Mouse (Mus musculus): ENCODE data around the gene Cfap161. TPM values are rescaled to one million over a fixed set of nuclear protein-coding genes. Genes with fewer than 3 reads are reported as not detected.

Gene Cfap161
- polyA plus RNA-seq (2014; fragmentation: Nextera tagmentation; extraction: Ambion mirVana): 1.4 and 1.6 TPM in 2 replicates

DNA sequence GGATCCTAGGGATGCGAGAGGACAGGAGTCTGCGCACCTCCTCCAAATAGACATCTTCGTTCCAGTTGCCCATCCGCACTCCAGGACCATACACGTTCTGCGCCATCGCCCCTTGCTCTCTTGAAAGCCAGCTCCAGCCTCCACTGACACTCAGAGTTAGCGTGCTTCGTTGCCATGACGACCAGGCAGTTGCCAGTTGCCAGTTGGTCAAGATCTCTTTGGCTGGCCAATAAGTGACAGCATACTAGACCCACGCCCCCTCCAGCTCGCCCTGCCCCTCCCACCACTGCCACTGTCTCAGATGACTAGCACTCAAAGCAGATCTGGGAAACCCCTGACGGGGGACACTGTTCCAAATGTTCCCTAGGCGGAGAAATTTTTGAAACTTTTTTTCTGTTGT, at the start of gene Cfap161:
Gene Cfap161, minus strand, starts transcription at position 176 of the 400 bp plus-strand sequence.
- Histone ChIP-seq H3K9me3 (ENCODE audit: control insufficient read depth, low read length) (no peaks in the 10 kb centered on the region), H3K4me3 (replicated peaks; ENCODE audit: low read length) (no peak within 1 kb of the TSS), H3K27ac (no peak within 1 kb of the TSS), H3K4me1 (replicated peaks; ENCODE audit: control insufficient read depth, insufficient read depth, low read length) (no peaks in the 10 kb centered on the region), H3K9ac (no peak within 1 kb of the TSS), H3K36me3 (replicated peaks; ENCODE audit: control insufficient read depth, insufficient read depth) (no peaks in the 10 kb centered on the region), H3K27me3 (ENCODE audit: control insufficient read depth, insufficient read depth, low read length) (no peaks in the 10 kb centered on the region), H3K4me2 (replicated peaks) (peak within 1 kb of the TSS; percentile 43)
- WGBS: 6% methylated on average over 14 of the region's 14 CpGs
- DNase-seq (ENCODE audit: low spot score): peak; percentile 73
- ATAC-seq (ENCODE audit: low FRiP score): peak; percentile 90

DNA sequence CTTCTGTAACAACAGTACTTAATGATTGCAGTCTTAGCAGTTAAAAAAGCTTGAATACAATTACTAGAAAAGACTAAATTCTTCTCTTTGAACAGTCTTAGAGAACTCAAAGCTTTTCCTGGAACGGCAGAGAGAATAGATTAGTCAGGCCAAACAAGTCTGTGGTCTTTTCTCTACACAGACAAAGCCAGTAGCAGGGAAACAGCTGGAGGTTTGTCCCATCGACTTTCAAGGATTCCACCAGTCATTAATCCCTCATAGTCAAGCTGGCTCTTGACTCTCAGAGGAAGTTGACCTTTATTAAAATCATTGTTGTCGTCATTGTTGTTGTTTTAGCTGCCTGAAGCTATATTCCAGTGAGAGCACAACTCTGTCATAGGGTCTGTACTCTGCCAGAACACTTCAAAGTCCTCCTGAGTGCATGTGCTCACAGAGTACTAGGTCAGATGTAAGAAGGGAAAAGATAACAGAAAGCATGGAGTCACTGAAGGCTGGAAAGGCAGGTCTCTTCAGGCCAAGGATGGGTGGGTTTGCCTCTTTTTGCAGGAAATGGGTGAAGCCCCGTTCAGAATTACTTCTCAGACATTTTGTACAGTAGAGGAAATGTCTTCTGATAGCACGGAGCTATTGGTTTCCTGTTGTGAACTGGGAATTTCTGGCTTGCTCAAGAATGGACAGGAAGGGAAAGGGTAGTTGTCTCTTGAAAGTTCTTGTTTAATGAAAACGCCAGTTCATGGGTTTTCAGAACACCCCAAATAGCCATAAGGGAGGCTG, 48.0 kb upstream of the Cfap161 start:
- no peaks in the 10 kb centered on the region for H3K9me3 ChIP-seq (ENCODE audit: control insufficient read depth, low read length)
- no peak for ATAC-seq (ENCODE audit: low FRiP score)
- H3K9ac ChIP-seq: no peak overlapping the region
- no peak overlapping the region for H3K4me3 ChIP-seq (replicated peaks; ENCODE audit: low read length)
- no peaks in the 10 kb centered on the region for H3K36me3 ChIP-seq (replicated peaks; ENCODE audit: control insufficient read depth, insufficient read depth)
- DNase-seq (ENCODE audit: low spot score): no peak
- no peaks in the 10 kb centered on the region for H3K27me3 ChIP-seq (ENCODE audit: control insufficient read depth, insufficient read depth, low read length)
- H3K27ac ChIP-seq: no peak overlapping the region
- H3K4me2 ChIP-seq (replicated peaks): no peak overlapping the region
- 52% methylated on average over 6 of the region's 6 CpGs for WGBS
- H3K4me1 ChIP-seq (replicated peaks; ENCODE audit: control insufficient read depth, insufficient read depth, low read length): no peaks in the 10 kb centered on the region

DNA sequence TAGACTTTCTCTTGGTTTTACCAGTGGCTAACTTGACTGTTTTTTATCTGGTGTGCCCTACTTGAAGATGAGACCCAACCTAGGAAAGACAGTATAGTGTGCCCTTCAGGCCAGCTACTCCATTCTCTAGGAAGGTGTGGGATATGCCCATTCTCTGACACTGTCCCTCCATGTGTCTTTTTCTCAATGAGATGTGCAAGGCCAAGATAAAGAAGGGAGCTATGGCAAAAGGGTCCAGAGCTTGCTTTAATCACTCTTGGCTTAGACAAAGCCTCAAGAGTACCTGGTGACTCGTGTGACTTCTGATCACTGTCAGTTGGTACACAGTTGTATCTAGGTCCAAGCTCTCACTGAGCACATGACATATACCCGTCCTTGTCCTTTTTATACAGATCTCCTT, 45.4 kb upstream of the Cfap161 start:
- Histone ChIP-seq H3K4me1 (replicated peaks; ENCODE audit: control insufficient read depth, insufficient read depth, low read length) (no peaks in the 10 kb centered on the region), H3K4me3 (replicated peaks; ENCODE audit: low read length) (no peak overlapping the region), H3K27ac (no peak overlapping the region), H3K36me3 (replicated peaks; ENCODE audit: control insufficient read depth, insufficient read depth) (no peaks in the 10 kb centered on the region), H3K9me3 (ENCODE audit: control insufficient read depth, low read length) (no peaks in the 10 kb centered on the region), H3K9ac (no peak overlapping the region), H3K27me3 (ENCODE audit: control insufficient read depth, insufficient read depth, low read length) (no peaks in the 10 kb centered on the region), H3K4me2 (replicated peaks) (no peak overlapping the region)
- 84% methylated on average over 2 of the region's 2 CpGs for WGBS
- ATAC-seq (ENCODE audit: low FRiP score): no peak
- DNase-seq (ENCODE audit: low spot score): no peak

DNA sequence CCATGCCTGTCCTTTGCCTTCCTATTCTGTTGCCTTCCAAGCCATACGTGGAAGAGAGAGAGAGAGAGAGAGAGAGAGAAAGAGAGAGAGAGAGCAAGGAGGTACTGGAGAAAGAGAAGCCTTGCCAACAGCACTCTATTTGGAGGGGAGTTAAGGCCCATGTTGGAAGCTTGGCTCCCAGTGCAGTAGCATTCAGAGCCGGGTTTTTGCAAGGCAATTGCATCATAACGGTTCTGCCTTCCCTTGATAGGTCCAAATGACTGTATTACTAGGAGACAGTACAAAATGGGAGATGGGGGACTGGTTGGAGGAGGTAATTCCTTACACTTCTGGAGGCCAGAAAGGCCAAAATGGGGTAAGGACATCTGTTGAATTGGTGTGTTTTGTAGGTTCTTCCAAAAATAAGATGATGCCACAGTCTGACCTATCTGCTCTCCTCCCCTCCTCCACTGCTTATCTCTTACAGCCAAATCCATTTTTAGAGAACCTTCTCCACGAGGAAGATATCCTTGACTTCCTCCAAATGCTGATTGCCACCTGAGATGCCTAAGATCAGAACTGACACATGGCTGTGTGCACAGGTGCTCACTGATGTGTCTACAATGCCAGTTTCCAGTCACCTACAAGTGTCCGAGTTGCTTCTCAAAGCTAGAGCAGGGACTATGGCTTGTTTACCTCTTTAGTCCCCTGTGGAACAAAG, 44.0 kb upstream of the Cfap161 start:
- no peak overlapping the region for H3K4me3 ChIP-seq (replicated peaks; ENCODE audit: low read length)
- DNase-seq (ENCODE audit: low spot score) (no peak), ATAC-seq (ENCODE audit: low FRiP score) (no peak)
- no peak overlapping the region for H3K4me2 ChIP-seq (replicated peaks)
- no peaks in the 10 kb centered on the region for H3K36me3 ChIP-seq (replicated peaks; ENCODE audit: control insufficient read depth, insufficient read depth)
- H3K9me3 ChIP-seq (ENCODE audit: control insufficient read depth, low read length): no peaks in the 10 kb centered on the region
- H3K9ac ChIP-seq: no peak overlapping the region
- H3K27ac ChIP-seq: no peak overlapping the region
- WGBS: 84% methylated on average over 5 of the region's 5 CpGs
- H3K27me3 ChIP-seq (ENCODE audit: control insufficient read depth, insufficient read depth, low read length): no peaks in the 10 kb centered on the region
- H3K4me1 ChIP-seq (replicated peaks; ENCODE audit: control insufficient read depth, insufficient read depth, low read length): no peaks in the 10 kb centered on the region

DNA sequence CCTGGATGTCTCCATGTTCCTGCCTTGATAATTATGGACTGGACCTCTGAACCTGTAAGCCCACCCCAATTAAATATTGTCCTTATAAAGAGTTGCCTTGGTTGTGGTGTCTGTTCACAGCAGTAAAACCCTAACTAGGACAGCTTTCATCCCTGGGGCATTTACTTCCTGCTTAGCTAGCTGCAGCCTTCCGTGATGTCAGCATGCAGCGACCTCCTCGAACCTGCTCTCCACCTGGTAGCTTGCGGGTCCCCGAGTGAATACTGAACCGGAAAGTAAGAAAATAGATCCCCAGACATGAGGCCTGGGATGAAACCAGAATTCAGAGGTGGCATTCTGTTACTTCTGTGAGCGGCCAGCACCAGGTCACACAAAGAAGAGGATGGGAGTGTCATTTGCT, 34.7 kb upstream of the Cfap161 start:
- no peaks in the 10 kb centered on the region for H3K9me3 ChIP-seq (ENCODE audit: control insufficient read depth, low read length)

DNA sequence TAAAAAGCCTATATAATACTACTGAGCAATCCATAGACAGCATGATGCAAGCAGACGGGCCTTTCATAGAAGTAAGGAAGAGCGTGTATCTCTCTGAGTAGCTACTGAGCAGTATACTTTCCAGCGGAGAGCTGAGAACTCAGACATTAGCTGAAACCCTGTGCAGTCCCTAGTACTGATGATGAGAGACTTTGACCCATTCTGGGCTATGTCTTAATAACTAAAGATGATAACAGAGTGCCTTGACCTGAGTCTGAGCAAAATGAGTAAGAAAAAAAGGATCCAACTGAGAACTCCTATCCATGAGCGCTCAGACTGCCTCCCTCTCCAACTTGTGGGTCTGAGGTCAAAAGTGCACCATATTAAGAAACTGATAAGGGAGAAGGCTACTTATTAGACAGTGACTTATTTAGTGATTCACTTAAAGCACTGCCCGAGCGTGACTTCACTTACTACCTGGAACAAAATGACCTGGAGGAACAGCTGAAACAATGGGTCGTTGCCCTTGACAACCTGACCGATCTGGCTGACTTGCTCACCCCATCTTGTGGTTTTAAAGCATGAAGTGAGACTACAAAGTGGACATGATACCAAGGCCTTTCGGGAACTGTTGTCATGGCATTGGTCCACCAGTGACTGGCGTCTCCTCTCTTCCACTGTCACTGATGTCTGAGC, 32.9 kb upstream of the Cfap161 start:
- Histone ChIP-seq H3K4me2 (replicated peaks) (no peak overlapping the region), H3K27ac (no peak overlapping the region), H3K4me3 (replicated peaks; ENCODE audit: low read length) (no peak overlapping the region), H3K4me1 (replicated peaks; ENCODE audit: control insufficient read depth, insufficient read depth, low read length) (no peaks in the 10 kb centered on the region), H3K27me3 (ENCODE audit: control insufficient read depth, insufficient read depth, low read length) (no peaks in the 10 kb centered on the region), H3K9ac (no peak overlapping the region), H3K36me3 (replicated peaks; ENCODE audit: control insufficient read depth, insufficient read depth) (no peaks in the 10 kb centered on the region), H3K9me3 (ENCODE audit: control insufficient read depth, low read length) (no peaks in the 10 kb centered on the region)
- DNase-seq (ENCODE audit: low spot score) (no peak), ATAC-seq (ENCODE audit: low FRiP score) (no peak)
- WGBS: 68% methylated on average over 10 of the region's 10 CpGs

More for the DNA sequence above, 34.7 kb upstream of the Cfap161 start:
- Histone ChIP-seq H3K4me1 (replicated peaks; ENCODE audit: control insufficient read depth, insufficient read depth, low read length) (no peaks in the 10 kb centered on the region), H3K9ac (no peak overlapping the region), H3K27ac (no peak overlapping the region), H3K36me3 (replicated peaks; ENCODE audit: control insufficient read depth, insufficient read depth) (no peaks in the 10 kb centered on the region), H3K4me3 (replicated peaks; ENCODE audit: low read length) (no peak overlapping the region), H3K27me3 (ENCODE audit: control insufficient read depth, insufficient read depth, low read length) (no peaks in the 10 kb centered on the region), H3K4me2 (replicated peaks) (no peak overlapping the region)
- ATAC-seq (ENCODE audit: low FRiP score) (no peak), DNase-seq (ENCODE audit: low spot score) (no peak)
- 86% methylated on average over 7 of the region's 7 CpGs for WGBS

DNA sequence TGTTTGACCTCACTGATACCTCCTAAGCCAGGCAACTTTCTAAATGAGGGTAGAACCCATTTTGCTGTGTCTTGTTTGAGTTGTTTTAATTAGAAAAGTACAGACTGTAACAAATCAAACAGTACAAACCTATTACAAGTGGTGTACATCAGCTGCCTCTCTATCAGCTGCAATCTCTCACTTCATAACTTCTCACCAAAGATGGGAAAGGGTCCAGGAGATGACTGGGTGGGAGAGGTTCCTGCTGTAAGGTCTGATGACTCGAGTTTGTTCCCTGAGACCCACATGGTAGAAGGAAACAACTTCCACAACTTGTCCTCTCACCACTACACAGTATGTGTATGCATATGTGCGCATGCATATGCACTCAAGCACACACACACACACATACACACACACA, 32.1 kb upstream of the Cfap161 start:
- no peaks in the 10 kb centered on the region for H3K4me1 ChIP-seq (replicated peaks; ENCODE audit: control insufficient read depth, insufficient read depth, low read length)
- no peak overlapping the region for H3K4me2 ChIP-seq (replicated peaks)
- WGBS: 76% methylated on average over 2 of the region's 2 CpGs
- no peaks in the 10 kb centered on the region for H3K36me3 ChIP-seq (replicated peaks; ENCODE audit: control insufficient read depth, insufficient read depth)
- H3K27ac ChIP-seq: no peak overlapping the region
- DNase-seq (ENCODE audit: low spot score) (no peak), ATAC-seq (ENCODE audit: low FRiP score) (no peak)
- H3K9ac ChIP-seq: no peak overlapping the region
- H3K9me3 ChIP-seq (ENCODE audit: control insufficient read depth, low read length): no peaks in the 10 kb centered on the region
- no peak overlapping the region for H3K4me3 ChIP-seq (replicated peaks; ENCODE audit: low read length)
- H3K27me3 ChIP-seq (ENCODE audit: control insufficient read depth, insufficient read depth, low read length): no peaks in the 10 kb centered on the region

DNA sequence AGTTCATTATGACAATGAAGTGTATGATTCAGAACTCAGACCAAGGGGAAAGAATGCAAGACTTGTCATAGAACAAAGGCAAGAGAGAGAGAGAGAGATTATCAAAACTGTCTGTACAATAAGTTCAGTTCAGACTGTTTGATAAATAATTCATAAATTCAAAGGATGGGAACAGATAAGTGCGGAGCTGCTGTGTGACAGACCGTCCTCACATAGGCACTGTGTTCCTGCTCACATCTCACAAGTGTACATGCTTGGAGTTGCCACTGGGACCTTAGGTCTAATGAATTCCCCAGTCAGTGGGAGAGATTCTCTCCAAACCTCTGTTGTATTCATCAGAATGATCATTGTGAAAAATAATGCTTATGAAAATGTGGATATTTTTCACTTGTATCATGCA, 27.3 kb upstream of the Cfap161 start:
- Histone ChIP-seq H3K9me3 (ENCODE audit: control insufficient read depth, low read length) (no peaks in the 10 kb centered on the region), H3K9ac (no peak overlapping the region), H3K4me3 (replicated peaks; ENCODE audit: low read length) (no peak overlapping the region), H3K27ac (no peak overlapping the region), H3K27me3 (ENCODE audit: control insufficient read depth, insufficient read depth, low read length) (no peaks in the 10 kb centered on the region), H3K4me2 (replicated peaks) (no peak overlapping the region), H3K4me1 (replicated peaks; ENCODE audit: control insufficient read depth, insufficient read depth, low read length) (no peaks in the 10 kb centered on the region), H3K36me3 (replicated peaks; ENCODE audit: control insufficient read depth, insufficient read depth) (no peaks in the 10 kb centered on the region)
- ATAC-seq (ENCODE audit: low FRiP score): no peak
- WGBS: 78% methylated on average over 2 of the region's 2 CpGs
- DNase-seq (ENCODE audit: low spot score): no peak

DNA sequence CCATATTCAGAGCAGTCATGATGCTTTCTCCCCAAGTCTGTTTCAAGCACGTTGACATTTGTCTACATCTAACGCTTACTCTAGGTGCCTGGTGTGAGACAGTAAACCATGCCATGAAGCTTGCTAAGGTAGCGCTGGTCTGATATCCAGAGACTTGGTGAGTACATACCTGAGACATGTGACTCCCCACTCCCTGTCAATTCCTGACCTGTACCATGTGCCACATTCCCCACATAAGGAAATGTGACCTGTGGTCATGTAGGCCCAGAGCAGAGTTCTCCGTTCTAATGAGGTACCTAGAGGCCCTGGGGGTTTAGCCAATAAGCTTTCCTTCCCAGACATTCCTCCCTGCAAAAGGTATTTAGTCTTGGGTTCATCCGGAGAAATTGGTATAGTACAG, 22.2 kb upstream of the Cfap161 start:
- Histone ChIP-seq H3K27me3 (ENCODE audit: control insufficient read depth, insufficient read depth, low read length) (no peaks in the 10 kb centered on the region), H3K36me3 (replicated peaks; ENCODE audit: control insufficient read depth, insufficient read depth) (no peaks in the 10 kb centered on the region), H3K4me2 (replicated peaks) (no peak overlapping the region), H3K4me1 (replicated peaks; ENCODE audit: control insufficient read depth, insufficient read depth, low read length) (0 out of 2 replicates have a peak, but pooled peaks cover 4% of the 10 kb centered on the region), H3K9ac (no peak overlapping the region), H3K27ac (no peak overlapping the region), H3K9me3 (ENCODE audit: control insufficient read depth, low read length) (no peaks in the 10 kb centered on the region), H3K4me3 (replicated peaks; ENCODE audit: low read length) (no peak overlapping the region)
- DNase-seq (ENCODE audit: low spot score) (no peak), ATAC-seq (ENCODE audit: low FRiP score) (no peak)
- 96% methylated on average over 5 of the region's 5 CpGs for WGBS

All from hindbrain, embryonic 14.5 days (tissue).